Mouse (Mus musculus) heart, postnatal 0 days (tissue): ENCODE measurements around the gene Blcap.

Experiments
- CTCF ChIP-seq: IDR thresholded peaks from 2 replicates; pipeline ENCODE4 v1.5.1; 2016; ENCODE audit warnings: antibody characterized with exemption, control low read depth, low read depth
- EP300 ChIP-seq: IDR thresholded peaks from 2 replicates; pipeline ENCODE4 v1.6.1; 2016; ENCODE audit warnings: antibody characterized with exemption, low read depth

DNA sequence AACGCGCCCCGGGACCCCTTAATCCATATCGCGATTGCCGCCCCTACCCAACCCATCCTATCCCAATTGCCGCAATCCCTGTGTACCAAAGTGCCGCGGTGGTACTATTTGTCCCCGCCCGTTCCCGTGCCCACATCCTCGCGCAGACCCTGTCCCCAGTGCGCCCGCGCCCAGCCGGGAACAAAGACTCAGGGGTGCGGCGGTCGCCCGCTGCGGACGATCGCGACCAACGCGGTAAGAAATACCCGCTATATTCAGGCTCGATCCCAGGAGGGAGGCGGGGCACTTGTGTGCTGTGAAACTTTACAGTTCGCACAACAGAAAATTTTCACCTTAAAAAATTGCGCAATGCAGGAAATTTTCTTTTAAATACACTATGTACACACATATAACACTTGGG, 10.8 kb downstream of the Blcap start:
- no peak for TF ChIP-seq EP300
- TF ChIP-seq CTCF, result no peak
